Mouse (Mus musculus) embryo, embryonic 10.5 days (tissue): ENCODE measurements around the gene Calm5.
"Not testable (repeated sequence)": the region's sequence is repeated elsewhere in the genome, so short reads cannot be mapped to it uniquely, and the experiment has no call there.

Experiments used
- DNase-seq: peaks from one replicate; pipeline ENCODE4 v3.0.0-alpha.2; 2015; ENCODE audit warnings: low spot score

The Calm5 gene

DNA sequence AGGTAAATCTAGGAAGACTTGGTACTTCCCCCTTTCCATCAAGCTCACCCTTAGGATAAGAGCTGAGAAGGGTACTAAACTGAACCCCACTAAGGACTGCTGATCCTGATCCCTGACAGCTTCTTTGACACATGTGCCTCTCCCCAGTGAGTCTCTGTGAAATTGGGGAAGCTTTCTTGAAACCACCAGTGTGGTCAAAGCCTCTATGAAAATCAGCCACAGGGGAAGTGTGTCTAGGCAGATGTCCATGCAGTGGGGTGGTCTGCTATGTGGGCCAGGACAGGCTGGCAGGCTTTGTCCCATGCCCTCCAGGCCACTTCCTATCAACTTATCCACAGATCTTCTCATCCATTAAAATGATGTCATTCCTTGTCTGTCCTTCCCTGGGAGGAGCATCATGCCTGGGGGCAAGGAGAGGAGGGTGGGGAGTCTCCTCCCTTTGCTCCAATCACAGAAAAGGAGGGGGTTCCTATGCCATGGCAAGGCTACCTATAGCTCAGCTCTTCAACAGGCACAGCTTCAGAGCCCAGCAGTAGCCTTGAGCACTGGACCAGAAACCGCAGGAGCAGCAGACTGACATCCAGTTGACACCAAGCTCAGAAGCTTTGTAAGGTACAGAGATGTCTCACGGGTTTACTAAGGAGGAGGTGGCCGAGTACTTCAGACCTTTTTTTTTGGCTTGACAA lies at the start of gene Calm5:
TSS of gene Calm5 (plus strand) at position 526 of the 686 bp plus-strand sequence.
- not testable (repeated sequence) for DNase-seq

DNA sequence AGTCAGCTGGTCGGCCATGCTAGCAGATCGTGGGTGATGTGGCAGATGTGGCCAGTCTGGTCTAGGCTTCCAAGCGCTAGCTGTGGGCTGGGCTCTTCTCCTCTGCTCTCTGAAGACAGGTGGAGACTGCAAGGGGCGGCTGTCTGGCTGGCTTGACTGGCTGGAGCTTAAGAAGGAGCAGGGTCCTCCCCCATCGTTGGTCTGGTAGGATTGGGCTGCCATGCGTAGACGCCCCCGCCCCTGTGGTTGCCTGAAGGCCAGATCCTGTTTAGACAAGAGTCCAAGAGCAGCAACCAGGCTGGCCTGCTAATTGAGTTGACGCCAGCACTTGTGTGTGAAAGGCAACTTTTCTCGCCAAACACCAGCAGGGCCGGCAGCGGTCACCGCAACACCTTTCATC lies 49.8 kb upstream of the Calm5 start, which contains the start of gene Calml3:
TSS of gene Calml3 (minus strand) at position 131 of the 400 bp plus-strand sequence.
- DNase-seq: no peak

DNA sequence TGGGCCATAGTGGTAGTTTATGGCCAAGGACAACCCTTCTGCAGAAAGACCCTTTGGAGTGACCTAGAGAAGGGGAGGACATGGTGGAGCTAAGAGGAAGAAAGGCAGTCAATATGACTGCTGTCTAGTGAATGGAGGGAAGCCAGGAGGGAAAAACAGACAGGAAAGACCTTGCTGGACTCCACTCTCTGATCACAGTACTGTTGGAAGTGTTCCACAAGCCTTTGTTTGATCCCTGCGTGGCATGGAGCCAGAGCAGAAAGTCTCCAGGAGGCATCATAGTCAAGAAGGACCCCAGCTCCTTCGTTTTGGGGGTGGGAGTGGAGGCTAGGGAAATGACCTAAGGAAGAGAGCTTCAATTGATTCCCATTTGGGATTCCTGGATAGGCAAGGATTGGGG lies 48.8 kb upstream of the Calm5 start:
- no peak for DNase-seq

- no peak for DNase-seq
Measured at GRCm38 (mm10) chr13:3805638-3806037, 48.3 kb upstream of the Calm5 start.

DNA sequence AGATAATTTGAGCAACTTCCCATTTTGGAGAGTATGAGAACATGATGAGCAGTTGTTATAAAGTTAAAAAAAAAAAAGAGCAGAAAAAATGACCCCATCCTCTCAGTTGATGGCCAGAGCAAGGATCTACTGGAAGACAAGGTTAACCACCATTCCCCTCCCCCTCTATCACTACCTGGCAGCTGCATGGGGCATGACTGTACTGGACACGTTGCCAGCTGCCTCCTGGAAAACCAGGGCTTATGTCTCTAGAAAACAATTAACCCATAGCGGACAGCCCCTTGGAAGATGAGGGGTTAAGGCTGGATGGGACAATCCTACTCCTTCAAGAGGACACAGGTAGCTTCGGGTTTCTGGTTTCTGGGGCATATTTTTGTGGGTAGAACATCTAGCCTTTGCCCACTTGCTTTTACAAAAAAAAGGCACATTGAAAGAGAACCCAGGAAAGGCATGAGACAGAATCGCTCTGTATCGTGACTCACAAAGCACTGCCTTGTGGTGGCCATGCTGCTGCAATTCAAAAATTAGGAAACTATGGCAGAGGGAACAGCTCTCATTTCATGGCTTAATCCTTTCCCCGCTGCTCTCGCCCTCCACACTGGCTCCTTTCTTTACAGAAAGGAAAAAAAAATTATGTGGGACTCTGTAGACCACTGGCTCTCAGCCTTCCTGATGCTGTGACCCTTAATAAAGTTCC lies 46.7 kb upstream of the Calm5 start:
- DNase-seq: no peak

GRCm38 (mm10) chr13:3818012-3818739 lies 35.8 kb upstream of the Calm5 start:
- DNase-seq: no peak

DNA sequence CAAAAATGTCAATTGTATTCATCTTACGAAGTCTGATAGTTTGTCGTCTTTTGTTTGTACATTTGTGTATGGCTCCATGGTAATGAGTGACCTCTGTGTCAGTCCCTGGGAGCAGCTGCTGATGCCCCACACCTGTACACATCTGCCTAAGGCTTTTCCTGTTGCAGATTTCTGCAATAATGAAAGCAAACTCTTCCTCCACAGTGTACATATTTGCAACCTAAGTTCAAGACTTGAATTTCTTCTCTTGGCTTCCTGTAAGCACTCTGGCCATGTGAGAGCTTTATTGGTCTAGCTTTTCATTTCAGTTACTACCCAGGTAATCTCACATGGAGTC lies 35.3 kb upstream of the Calm5 start:
- no peak for DNase-seq

- DNase-seq: no peak
Measured at GRCm38 (mm10) chr13:3822105-3822504, 31.9 kb upstream of the Calm5 start.

GRCm38 (mm10) chr13:3825726-3826125 lies 28.2 kb upstream of the Calm5 start:
- DNase-seq: no peak

GRCm38 (mm10) chr13:3831546-3831945 lies 22.4 kb upstream of the Calm5 start:
- no peak for DNase-seq

- DNase-seq: no peak
Measured at GRCm38 (mm10) chr13:3831994-3832393, 22.0 kb upstream of the Calm5 start.

DNA sequence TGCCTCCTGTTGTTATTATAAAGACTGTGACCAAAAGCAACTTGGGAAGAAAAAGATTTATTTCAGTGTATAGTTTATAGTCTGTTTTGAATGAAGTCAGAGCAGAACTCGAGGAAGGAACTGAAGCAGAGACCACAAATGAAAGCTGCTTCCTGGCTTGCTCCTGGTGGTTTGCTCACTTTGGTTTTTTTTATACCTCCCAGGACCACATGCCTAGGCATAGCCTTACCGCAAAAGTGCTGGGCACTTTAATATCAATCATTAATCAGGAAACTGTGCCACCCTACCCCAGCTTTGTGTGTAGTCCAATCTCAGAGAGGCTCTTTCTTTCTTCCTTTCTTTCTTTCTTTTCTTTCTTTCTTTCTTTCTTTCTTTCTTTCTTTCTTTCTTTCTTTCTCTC lies 21.5 kb upstream of the Calm5 start:
- DNase-seq: no peak

DNA sequence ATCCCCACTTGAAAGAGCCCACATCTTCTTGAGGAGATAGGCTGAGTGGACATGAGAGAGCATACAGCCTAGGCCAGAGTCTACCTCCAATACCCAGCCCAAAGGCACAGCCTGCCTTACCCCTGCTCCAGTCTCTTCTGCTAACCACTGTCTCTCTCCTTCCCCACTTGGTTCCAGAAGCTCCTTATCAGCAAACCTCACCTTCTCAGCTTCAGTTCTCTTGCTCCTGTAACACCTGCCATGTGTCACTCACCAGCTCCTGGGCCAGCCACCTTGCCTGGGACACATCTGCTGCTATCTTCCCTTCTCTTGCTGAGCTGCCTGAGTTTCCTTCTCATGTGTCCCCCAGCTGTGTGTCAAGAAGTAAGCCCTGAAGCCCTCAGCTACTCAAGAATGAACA lies 20.3 kb upstream of the Calm5 start:
- DNase-seq: not testable (repeated sequence)

DNA sequence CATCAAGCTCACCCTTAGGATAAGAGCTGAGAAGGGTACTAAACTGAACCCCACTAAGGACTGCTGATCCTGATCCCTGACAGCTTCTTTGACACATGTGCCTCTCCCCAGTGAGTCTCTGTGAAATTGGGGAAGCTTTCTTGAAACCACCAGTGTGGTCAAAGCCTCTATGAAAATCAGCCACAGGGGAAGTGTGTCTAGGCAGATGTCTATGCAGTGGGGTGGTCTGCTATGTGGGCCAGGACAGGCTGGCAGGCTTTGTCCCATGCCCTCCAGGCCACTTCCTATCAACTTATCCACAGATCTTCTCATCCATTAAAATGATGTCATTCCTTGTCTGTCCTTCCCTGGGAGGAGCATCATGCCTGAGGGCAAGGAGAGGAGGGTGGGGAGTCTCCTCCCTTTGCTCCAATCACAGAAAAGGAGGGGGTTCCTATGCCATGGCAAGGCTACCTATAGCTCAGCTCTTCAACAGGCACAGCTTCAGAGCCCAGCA lies 16.6 kb upstream of the Calm5 start, which contains the start of gene Calm4:
TSS of gene Calm4 (plus strand) at position 446 of the 496 bp plus-strand sequence.
- not testable (repeated sequence) for DNase-seq

DNA sequence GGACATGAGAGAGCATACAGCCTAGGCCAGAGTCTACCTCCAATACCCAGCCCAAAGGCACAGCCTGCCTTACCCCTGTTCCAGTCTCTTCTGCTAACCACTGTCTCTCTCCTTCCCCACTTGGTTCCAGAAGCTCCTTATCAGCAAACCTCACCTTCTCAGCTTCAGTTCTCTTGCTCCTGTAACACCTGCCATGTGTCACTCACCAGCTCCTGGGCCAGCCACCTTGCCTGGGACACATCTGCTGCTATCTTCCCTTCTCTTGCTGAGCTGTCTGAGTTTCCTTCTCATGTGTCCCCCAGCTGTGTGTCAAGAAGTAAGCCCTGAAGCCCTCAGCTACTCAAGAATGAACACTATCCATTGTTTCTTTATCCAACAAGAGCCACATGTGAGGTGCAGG lies 13.3 kb upstream of the Calm5 start:
- not testable (repeated sequence) for DNase-seq

- no peak for DNase-seq
Measured at GRCm38 (mm10) chr13:3850330-3850729, 3.6 kb upstream of the Calm5 start.

DNA sequence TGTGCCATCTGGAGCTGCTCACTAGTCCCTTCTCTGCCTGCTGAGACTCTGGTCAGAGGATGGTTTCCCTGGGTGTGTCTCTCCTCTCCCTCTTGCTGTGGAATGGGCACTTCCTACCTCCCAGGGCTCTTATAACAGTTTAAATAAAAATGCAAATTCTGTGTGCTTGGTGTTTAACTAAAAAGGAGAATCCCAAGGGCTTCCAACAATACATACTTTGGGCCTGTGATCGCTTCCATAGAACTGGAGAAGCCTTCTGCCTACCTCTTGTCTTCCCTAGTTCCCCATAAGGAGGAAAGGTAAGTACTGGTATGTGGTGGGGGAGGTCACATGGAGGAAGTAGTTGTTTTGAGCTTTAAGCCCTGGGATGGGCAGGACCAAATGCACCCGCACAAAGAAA lies 883 bp downstream of the Calm5 start:
- no peak for DNase-seq

GRCm38 (mm10) chr13:3856252-3856651 lies 2.3 kb downstream of the Calm5 start:
- no peak for DNase-seq

GRCm38 (mm10) chr13:3861251-3861650 lies 7.3 kb downstream of the Calm5 start:
- DNase-seq: no peak

DNA sequence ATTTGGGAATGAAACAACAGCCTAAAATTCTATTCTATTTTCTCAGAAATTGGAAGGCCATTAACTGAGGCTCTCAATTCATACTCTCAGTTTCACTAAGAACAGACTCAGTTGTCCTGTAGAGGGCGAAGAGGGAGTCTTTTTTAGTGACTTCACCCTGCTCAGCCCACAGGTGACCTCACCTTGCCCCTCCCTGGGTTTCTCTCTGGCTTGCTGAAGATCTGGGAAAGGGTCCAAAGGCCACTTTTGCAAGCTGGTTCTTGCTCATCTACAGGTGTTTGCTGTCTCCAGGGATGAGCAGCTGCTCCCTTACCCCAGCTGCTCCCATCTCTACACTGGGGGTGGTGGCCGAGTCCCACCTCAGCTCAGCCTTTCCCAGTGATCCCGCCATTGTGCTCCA lies 8.4 kb downstream of the Calm5 start:
- DNase-seq: no peak

DNA sequence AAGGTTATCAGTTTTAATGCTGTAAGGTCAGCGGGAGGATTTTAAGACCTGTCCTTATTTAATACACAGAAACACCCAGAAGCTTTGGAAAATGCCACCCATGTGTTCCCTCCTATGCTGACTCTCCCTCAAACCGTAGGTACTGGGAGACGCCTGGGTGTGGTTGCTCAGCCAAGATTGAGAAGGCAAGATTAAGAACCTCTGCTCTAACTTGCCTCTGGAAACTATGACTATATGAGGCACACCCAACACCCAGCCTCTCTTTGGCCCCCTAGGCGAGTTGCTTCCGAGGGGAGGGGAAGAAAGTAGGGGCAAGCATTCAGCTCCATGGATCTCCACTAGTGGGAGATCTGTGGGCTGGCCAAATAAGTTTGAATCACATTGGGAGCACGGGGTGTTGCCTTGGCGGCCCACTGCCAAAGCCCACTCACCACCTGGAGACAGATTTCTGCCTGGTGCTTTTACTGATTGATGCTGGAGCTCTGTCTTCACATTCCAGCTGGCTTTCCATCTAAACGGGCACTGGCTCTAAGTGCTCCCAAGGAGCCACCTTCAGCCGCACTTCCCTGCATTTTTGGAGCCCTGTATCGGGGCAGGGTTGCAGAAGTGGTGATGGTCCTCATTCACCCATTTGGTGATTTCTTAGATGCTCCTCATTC lies 9.1 kb downstream of the Calm5 start:
- no peak for DNase-seq

DNA sequence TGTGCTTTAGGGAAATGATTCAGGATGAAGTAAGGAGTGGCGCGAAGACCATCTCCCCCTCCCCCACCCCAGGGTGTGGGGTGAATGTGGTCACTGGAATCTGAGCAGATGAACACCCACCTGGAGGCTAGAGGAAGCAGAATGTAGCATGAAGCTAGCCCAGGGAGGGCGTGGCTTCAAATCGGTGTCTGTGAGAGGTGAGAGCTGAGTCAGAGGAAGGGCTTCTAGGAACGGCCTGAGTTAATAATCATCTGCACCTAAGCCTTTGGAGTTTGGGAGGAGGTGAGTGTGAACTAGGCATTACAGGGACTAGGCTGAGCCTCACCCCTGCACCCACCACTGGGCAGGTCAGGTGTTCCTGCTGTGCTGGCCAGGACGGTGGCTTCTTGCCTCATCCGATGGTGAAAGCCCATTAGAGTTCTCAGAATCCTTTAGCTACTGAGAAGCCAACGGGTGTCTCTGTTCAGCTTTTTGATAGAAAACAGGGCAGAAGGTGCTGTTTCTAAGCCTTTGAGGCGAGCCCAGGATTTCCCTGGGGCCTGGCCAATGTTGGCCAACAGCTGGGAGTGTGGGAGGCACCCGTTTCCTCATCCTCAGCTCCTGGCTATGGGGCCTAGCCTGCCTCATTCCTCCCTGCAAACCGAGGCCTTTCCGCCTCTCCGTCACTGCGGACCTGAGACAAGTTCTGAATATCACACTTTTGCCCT lies 11.8 kb downstream of the Calm5 start:
- DNase-seq: no peak
